Mouse (Mus musculus): ENCODE data around the gene Arhgap21.

DNA sequence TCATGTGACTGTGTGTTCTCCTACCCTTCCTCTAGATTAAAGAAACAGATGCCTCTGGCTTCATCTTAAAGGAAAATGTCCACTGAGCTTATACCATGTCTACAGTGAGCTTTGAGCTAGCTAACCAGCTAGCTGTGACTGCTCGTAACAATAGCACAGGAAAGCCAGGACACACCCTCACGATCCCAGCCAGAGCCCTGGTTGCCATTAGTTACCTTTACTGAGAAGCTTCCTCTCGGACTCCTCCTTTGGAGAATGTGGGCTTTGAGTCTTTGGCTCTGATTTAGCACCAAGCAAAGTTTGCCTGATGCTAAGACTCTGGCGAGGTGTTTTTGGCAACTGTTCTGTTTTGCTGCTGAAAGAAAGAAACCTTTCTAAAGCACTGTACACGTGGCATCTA lies 107.9 kb downstream of the Arhgap21 start:
- TF ChIP-seq CTCF (IDR thresholded peaks at IDR 0.05; ENCODE audit: low read depth) (no peak), EP300 (IDR thresholded peaks at IDR 0.05; ENCODE audit: low read depth) (no peak)
